Mouse (Mus musculus) kidney, postnatal 36 days (tissue): ENCODE data around the gene Kidins220.

ENCODE experiments used
- DNase-seq, 2 experiments: peaks; one replicate each; pipeline ENCODE4 v3.0.0; 2021 to 2022; ENCODE audit warnings: mixed read lengths in 2 of 2

The Kidins220 gene

GRCm38 (mm10) chr12:25093241-25093774 is 118.6 kb downstream of the Kidins220 start:
- peak; percentile 79 for DNase-seq

GRCm38 (mm10) chr12:25094621-25095521 is 120.1 kb downstream of the Kidins220 start:
- peak in 1 of 2 experiments; percentile 56 for DNase-seq

GRCm38 (mm10) chr12:25095538-25095937 is 120.8 kb downstream of the Kidins220 start:
- no peak for DNase-seq

- DNase-seq: peak; percentile 98 to 100
Observed at GRCm38 (mm10) chr12:25095974-25096639, 121.4 kb downstream of the Kidins220 start.

GRCm38 (mm10) chr12:25096640-25097051 is 121.9 kb downstream of the Kidins220 start:
- DNase-seq: peak; percentile 44 to 54

GRCm38 (mm10) chr12:25097052-25097209 is 122.2 kb downstream of the Kidins220 start, which contains the start of gene Id2:
Id2 (minus strand) TSS chr12:25097140.
- no peak for DNase-seq

- peak; percentile 91 to 93 for DNase-seq
Observed at GRCm38 (mm10) chr12:25097210-25098160, 122.8 kb downstream of the Kidins220 start.

- no peak for DNase-seq
Observed at GRCm38 (mm10) chr12:25098161-25098550, 123.4 kb downstream of the Kidins220 start.

- DNase-seq: peak; percentile 98
Observed at GRCm38 (mm10) chr12:25098561-25099312, 124.0 kb downstream of the Kidins220 start.

GRCm38 (mm10) chr12:25099313-25099562 is 124.5 kb downstream of the Kidins220 start:
- DNase-seq: peak; percentile 61 to 82

GRCm38 (mm10) chr12:25099563-25100408 is 125.1 kb downstream of the Kidins220 start:
- peak; percentile 62 to 73 for DNase-seq

- DNase-seq: peak; percentile 63 to 78
Observed at GRCm38 (mm10) chr12:25100411-25101217, 125.9 kb downstream of the Kidins220 start.

GRCm38 (mm10) chr12:25101389-25101788 is 126.7 kb downstream of the Kidins220 start:
- DNase-seq: peak; percentile 59 to 77

GRCm38 (mm10) chr12:25103911-25104310 is 129.2 kb downstream of the Kidins220 start:
- peak in 1 of 2 experiments; percentile 39 for DNase-seq

GRCm38 (mm10) chr12:25104541-25104940 is 129.8 kb downstream of the Kidins220 start:
- no peak for DNase-seq

- peak; percentile 50 to 70 for DNase-seq
Observed at GRCm38 (mm10) chr12:25108865-25109264, 134.1 kb downstream of the Kidins220 start.

- DNase-seq: peak; percentile 82 to 88
Observed at GRCm38 (mm10) chr12:25109971-25110681, 135.4 kb downstream of the Kidins220 start.

GRCm38 (mm10) chr12:25110682-25111078 is 136.0 kb downstream of the Kidins220 start:
- DNase-seq: no peak
